Mouse (Mus musculus) frontal cortex, adult 2 months (tissue): Measurements from ENCODE around the gene Dpp8. TPM values are rescaled to one million over a fixed set of nuclear protein-coding genes. Genes with fewer than 3 reads are reported as not detected.
"Not testable (repeated sequence)": the region's sequence is repeated elsewhere in the genome, so short reads cannot be mapped to it uniquely, and the experiment has no call there.

Experiments
- DNase-seq, 2 experiments: peaks; one replicate each; pipeline ENCODE4 v3.0.0; 2022; ENCODE audit warnings: low spot score in 1 of 2; ENCODE audit errors: extremely low spot score in 1 of 2
- polyA plus RNA-seq: library from polyadenylated mRNA; depleted of rRNA; stranded (reverse); fragments of >200 nt; gene quantifications from 2 replicates; pipeline ENCODE4 v1.2.3, GENCODE M21; 2012

Gene Dpp8
- polyA plus RNA-seq, 1 experiment, result 76.7 TPM

- DNase-seq, result peak; percentile 75 to 89
Observed at GRCm38 (mm10) chr9:65020991-65021886, 11.0 kb upstream of the Dpp8 start, which contains the start of gene Hacd3. Gene Hacd3 (minus strand): TSS chr9:65021693.

- no peak for DNase-seq
Observed at GRCm38 (mm10) chr9:65021887-65022579, 10.2 kb upstream of the Dpp8 start.

GRCm38 (mm10) chr9:65022580-65023135, 9.6 kb upstream of the Dpp8 start:
- DNase-seq, result no peak

- DNase-seq, result no peak
Observed at GRCm38 (mm10) chr9:65023447-65023846, 8.8 kb upstream of the Dpp8 start.

- no peak for DNase-seq
Observed at GRCm38 (mm10) chr9:65027241-65027640, 5.0 kb upstream of the Dpp8 start.

- no peak for DNase-seq
Observed at GRCm38 (mm10) chr9:65028313-65028712, 3.9 kb upstream of the Dpp8 start.

- not testable (repeated sequence) for DNase-seq
Observed at GRCm38 (mm10) chr9:65031355-65031754, 859 bp upstream of the Dpp8 start.

- DNase-seq, result no peak
Observed at GRCm38 (mm10) chr9:65031894-65032268, 333 bp upstream of the Dpp8 start.

- peak in 1 of 2 experiments; percentile 73 for DNase-seq
Observed at GRCm38 (mm10) chr9:65036456-65036855, 4.2 kb downstream of the Dpp8 start.

GRCm38 (mm10) chr9:65036861-65037260, 4.6 kb downstream of the Dpp8 start:
- peak in 1 of 2 experiments; percentile 33 for DNase-seq

GRCm38 (mm10) chr9:65041430-65041829, 9.2 kb downstream of the Dpp8 start:
- no peak for DNase-seq

- no peak for DNase-seq
Observed at GRCm38 (mm10) chr9:65046993-65047392, 14.8 kb downstream of the Dpp8 start.

- no peak for DNase-seq
Observed at GRCm38 (mm10) chr9:65049422-65049821, 17.2 kb downstream of the Dpp8 start.

- DNase-seq, result no peak
Observed at GRCm38 (mm10) chr9:65050981-65051380, 18.8 kb downstream of the Dpp8 start.

- no peak for DNase-seq
Observed at GRCm38 (mm10) chr9:65064251-65064650, 32.0 kb downstream of the Dpp8 start.

- no peak for DNase-seq
Observed at GRCm38 (mm10) chr9:65070587-65070986, 38.4 kb downstream of the Dpp8 start.

GRCm38 (mm10) chr9:65073555-65073954, 41.3 kb downstream of the Dpp8 start:
- no peak for DNase-seq

GRCm38 (mm10) chr9:65074251-65074650, 42.0 kb downstream of the Dpp8 start:
- DNase-seq, result no peak

GRCm38 (mm10) chr9:65074855-65075493, 42.8 kb downstream of the Dpp8 start:
- DNase-seq, result no peak

GRCm38 (mm10) chr9:65077536-65077935, 45.3 kb downstream of the Dpp8 start:
- DNase-seq, result no peak

- DNase-seq, result not testable (repeated sequence)
Observed at GRCm38 (mm10) chr9:65080141-65080540, 47.9 kb downstream of the Dpp8 start.
